Mouse (Mus musculus) forebrain, embryonic 16.5 days (tissue): Measurements from ENCODE around the gene Atp2b1. TPM values are rescaled to one million over a fixed set of nuclear protein-coding genes. Genes with fewer than 3 reads are reported as not detected.
A peak's percentile ranks its signal among the peaks of the same experiment; 100 is the strongest.

Experiments
- ATAC-seq: fragments of 200-750 bp; cut with Nextera tagmentation; 2 replicates; pipeline ENCODE4 v1.8.0; 2017; ENCODE audit warnings: mild to moderate bottlenecking, moderate library complexity
- H3K27ac ChIP-seq: fragments of 300-500 bp; sonication (generic); 2 replicates; pipeline ENCODE4 v1.5.1; 2014; ENCODE audit warnings: low read length, control low read depth
- H3K27me3 ChIP-seq: fragments of 300-500 bp; sonication (generic); replicated peaks from 2 replicates; pipeline ENCODE4 v1.6.1; 2014; ENCODE audit warnings: low read length; ENCODE audit not compliant: control insufficient read depth, insufficient read depth
- H3K36me3 ChIP-seq: fragments of 300-500 bp; sonication (generic); 2 replicates; pipeline ENCODE4 v1.6.1; 2014; ENCODE audit not compliant: control insufficient read depth, insufficient read depth
- H3K4me1 ChIP-seq: fragments of 300-500 bp; sonication (generic); replicated peaks from 2 replicates; pipeline ENCODE4 v1.6.1; 2014; ENCODE audit warnings: low read length; ENCODE audit not compliant: control insufficient read depth, insufficient read depth
- H3K4me2 ChIP-seq: fragments of 300-500 bp; sonication (generic); 2 replicates; pipeline ENCODE4 v1.6.1; 2014; ENCODE audit warnings: mild to moderate bottlenecking, low read length, control low read depth
- H3K4me3 ChIP-seq: fragments of 300-500 bp; sonication (generic); replicated peaks from 2 replicates; pipeline ENCODE4 v1.5.1; 2014; ENCODE audit warnings: mild to moderate bottlenecking, low read length, control low read depth
- H3K9ac ChIP-seq: fragments of 300-500 bp; sonication (generic); replicated peaks from 2 replicates; pipeline ENCODE4 v1.6.1; 2014; ENCODE audit warnings: low read depth, low read length, control low read depth
- H3K9me3 ChIP-seq: fragments of 300-500 bp; sonication (generic); 2 replicates; pipeline ENCODE4 v1.6.1; 2016; ENCODE audit warnings: low read length; ENCODE audit not compliant: control insufficient read depth
- WGBS: fragments of 180-500 bp; shearing (Covaris S2); extraction: QIAGEN DNeasy Blood & Tissue Kit; methylation state at CpG from one replicate; pipeline ENCODE4 v1.1.7; 2014; 5-methylcytosine and 5-hydroxymethylcytosine counted together
- polyA plus RNA-seq: library from polyadenylated mRNA; unstranded; fragments of >200 nt; fragmentation: Nextera tagmentation; extraction: Ambion mirVana; gene quantifications from 2 replicates; pipeline ENCODE4 v1.2.1, GENCODE M21; 2015

The Atp2b1 gene
- polyA plus RNA-seq: 193 and 200 TPM in 2 replicates

GRCm38 (mm10) chr10:98913961-98914809, at the start of gene Atp2b1:
Atp2b1 (plus strand) TSS chr10:98914406.
- H3K9me3 ChIP-seq: no peaks in the 10 kb centered on the region
- H3K4me2 ChIP-seq: peak within 1 kb of the TSS; percentile 91
- peaks cover 6% of the 10 kb centered on the region for H3K4me1 ChIP-seq
- WGBS: 0% methylated on average over 71 of the region's 120 CpGs
- H3K9ac ChIP-seq: peak within 1 kb of the TSS; percentile 97
- no peaks in the 10 kb centered on the region for H3K27me3 ChIP-seq
- peak; percentile 93 for ATAC-seq
- H3K36me3 ChIP-seq: no peaks in the 10 kb centered on the region
- peak within 1 kb of the TSS; percentile 82 for H3K4me3 ChIP-seq
- peak within 1 kb of the TSS; percentile 99 for H3K27ac ChIP-seq

GRCm38 (mm10) chr10:98864851-98865250, 49.4 kb upstream of the Atp2b1 start:
- 90% methylated on average over 3 of the region's 3 CpGs for whole genome bisulfite sequencing
- no peaks in the 10 kb centered on the region for H3K9me3 ChIP-seq

GRCm38 (mm10) chr10:98866836-98867370, 47.3 kb upstream of the Atp2b1 start:
- Histone ChIP-seq H3K4me3 (no peak overlapping the region), H3K9me3 (no peaks in the 10 kb centered on the region), H3K4me1 (no peaks in the 10 kb centered on the region), H3K27ac (no peak overlapping the region), H3K9ac (no peak overlapping the region), H3K36me3 (no peaks in the 10 kb centered on the region), H3K4me2 (no peak overlapping the region), H3K27me3 (no peaks in the 10 kb centered on the region)
- 98% methylated on average over 5 of the region's 5 CpGs for WGBS
- ATAC-seq: no peak

More at GRCm38 (mm10) chr10:98864851-98865250, 49.4 kb upstream of the Atp2b1 start:
- no peaks in the 10 kb centered on the region for H3K27me3 ChIP-seq
- no peak overlapping the region for H3K4me2 ChIP-seq
- ATAC-seq: no peak
- no peak overlapping the region for H3K4me3 ChIP-seq
- H3K27ac ChIP-seq: no peak overlapping the region
- no peaks in the 10 kb centered on the region for H3K4me1 ChIP-seq
- no peaks in the 10 kb centered on the region for H3K36me3 ChIP-seq
- no peak overlapping the region for H3K9ac ChIP-seq

- Histone ChIP-seq H3K27ac (no peak overlapping the region), H3K4me3 (no peak overlapping the region), H3K4me1 (no peaks in the 10 kb centered on the region), H3K4me2 (no peak overlapping the region), H3K9ac (no peak overlapping the region), H3K27me3 (no peaks in the 10 kb centered on the region), H3K9me3 (no peaks in the 10 kb centered on the region), H3K36me3 (no peaks in the 10 kb centered on the region)
- WGBS: 91% methylated on average over 4 of the region's 4 CpGs
- no peak for ATAC-seq
Measured at GRCm38 (mm10) chr10:98868351-98868908, 45.8 kb upstream of the Atp2b1 start.

GRCm38 (mm10) chr10:98877855-98878254, 36.4 kb upstream of the Atp2b1 start:
- Histone ChIP-seq H3K9ac (no peak overlapping the region), H3K4me1 (no peaks in the 10 kb centered on the region), H3K9me3 (no peaks in the 10 kb centered on the region), H3K36me3 (no peaks in the 10 kb centered on the region), H3K27ac (no peak overlapping the region), H3K4me2 (no peak overlapping the region), H3K4me3 (no peak overlapping the region), H3K27me3 (no peaks in the 10 kb centered on the region)
- no peak for ATAC-seq
- 59% methylated on average over 3 of the region's 3 CpGs for WGBS

- H3K36me3 ChIP-seq: no peaks in the 10 kb centered on the region
- H3K27ac ChIP-seq: no peak overlapping the region
- 51% methylated on average over 2 of the region's 2 CpGs for WGBS
- no peaks in the 10 kb centered on the region for H3K4me1 ChIP-seq
- H3K9ac ChIP-seq: no peak overlapping the region
- no peaks in the 10 kb centered on the region for H3K27me3 ChIP-seq
- ATAC-seq: no peak
- no peak overlapping the region for H3K4me3 ChIP-seq
- H3K9me3 ChIP-seq: no peaks in the 10 kb centered on the region
- H3K4me2 ChIP-seq: no peak overlapping the region
Measured at GRCm38 (mm10) chr10:98878636-98879035, 35.6 kb upstream of the Atp2b1 start.

- Histone ChIP-seq H3K9me3 (no peaks in the 10 kb centered on the region), H3K4me1 (no peaks in the 10 kb centered on the region), H3K9ac (no peak overlapping the region), H3K4me3 (no peak overlapping the region), H3K27ac (no peak overlapping the region), H3K27me3 (no peaks in the 10 kb centered on the region), H3K36me3 (no peaks in the 10 kb centered on the region), H3K4me2 (no peak overlapping the region)
- no peak for ATAC-seq
- WGBS: 92% methylated on average over 8 of the region's 8 CpGs
Measured at GRCm38 (mm10) chr10:98880057-98880456, 34.1 kb upstream of the Atp2b1 start.

GRCm38 (mm10) chr10:98880711-98881110, 33.5 kb upstream of the Atp2b1 start:
- no peaks in the 10 kb centered on the region for H3K36me3 ChIP-seq
- no peaks in the 10 kb centered on the region for H3K4me1 ChIP-seq
- 90% methylated on average over 2 of the region's 2 CpGs for WGBS
- no peak for ATAC-seq
- no peak overlapping the region for H3K4me2 ChIP-seq
- no peaks in the 10 kb centered on the region for H3K9me3 ChIP-seq
- H3K4me3 ChIP-seq: no peak overlapping the region
- H3K27ac ChIP-seq: no peak overlapping the region
- no peak overlapping the region for H3K9ac ChIP-seq
- no peaks in the 10 kb centered on the region for H3K27me3 ChIP-seq

GRCm38 (mm10) chr10:98881492-98881891, 32.7 kb upstream of the Atp2b1 start:
- Histone ChIP-seq H3K4me2 (no peak overlapping the region), H3K9me3 (no peaks in the 10 kb centered on the region), H3K4me1 (no peaks in the 10 kb centered on the region), H3K36me3 (no peaks in the 10 kb centered on the region), H3K27ac (no peak overlapping the region), H3K27me3 (no peaks in the 10 kb centered on the region), H3K9ac (no peak overlapping the region), H3K4me3 (no peak overlapping the region)
- no peak for ATAC-seq
- WGBS: 90% methylated on average over 6 of the region's 6 CpGs
